Mouse (Mus musculus): ENCODE data around the gene Samd4. TPM values are rescaled to one million over a fixed set of nuclear protein-coding genes. Genes with fewer than 3 reads are reported as not detected.
A peak's percentile ranks its signal among the peaks of the same experiment; 100 is the strongest.

Samd4 gene
- 2.5 and 3.6 TPM in 2 replicates for polyA plus RNA-seq (2016; fragmentation: Nextera tagmentation; extraction: Ambion mirVana)

- 1% methylated on average over 53 of the region's 54 CpGs for WGBS
- Histone ChIP-seq H3K27me3 (ENCODE audit: low read depth, poor library complexity, severe bottlenecking) (no peaks in the 10 kb centered on the region), H3K27ac (peak within 1 kb of the TSS; percentile 89), H3K4me3 (peak within 1 kb of the TSS; percentile 76), H3K36me3 (no peaks in the 10 kb centered on the region), H3K9me3 (replicated peaks) (no peaks in the 10 kb centered on the region), H3K4me1 (peaks cover 51% of the 10 kb centered on the region)
- DNase-seq (ENCODE audit: low spot score) = peak; percentile 89
Measured at GRCm38 (mm10) chr14:46882431-46883067, at the start of gene Samd4. Samd4 (plus strand) TSS chr14:46882854.

DNA sequence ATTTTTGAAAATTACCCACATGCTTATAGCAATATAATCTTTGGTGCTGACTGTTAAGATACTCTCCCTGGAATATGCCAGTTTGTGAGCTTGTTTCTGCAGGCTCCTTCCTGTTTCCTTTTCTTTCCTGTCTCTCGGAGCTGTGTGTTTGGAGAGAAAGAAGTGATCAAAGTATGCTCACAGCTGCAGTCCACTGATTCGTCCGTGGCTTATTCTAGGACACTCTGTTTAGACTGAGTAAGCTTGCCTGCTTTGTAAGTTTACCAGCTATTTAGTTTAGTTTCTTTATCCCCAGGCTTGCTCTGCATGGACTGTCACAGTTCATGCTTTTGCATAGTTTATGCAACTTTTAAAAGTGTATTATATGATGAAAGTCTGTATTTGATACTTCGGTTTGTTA is 43.3 kb upstream of the Samd4 start:
- no peaks in the 10 kb centered on the region for H3K4me1 ChIP-seq
- H3K9me3 ChIP-seq (replicated peaks) = no peaks in the 10 kb centered on the region
- no peak for DNase-seq (ENCODE audit: low spot score)
- no peaks in the 10 kb centered on the region for H3K27me3 ChIP-seq (ENCODE audit: low read depth, poor library complexity, severe bottlenecking)
- no peak overlapping the region for H3K27ac ChIP-seq
- 72% methylated on average over 4 of the region's 4 CpGs for WGBS
- H3K4me3 ChIP-seq = no peak overlapping the region
- peaks cover 41% of the 10 kb centered on the region for H3K36me3 ChIP-seq

- Histone ChIP-seq H3K27ac (no peak overlapping the region), H3K4me3 (no peak overlapping the region), H3K4me1 (no peaks in the 10 kb centered on the region), H3K36me3 (peaks cover 69% of the 10 kb centered on the region), H3K27me3 (ENCODE audit: low read depth, poor library complexity, severe bottlenecking) (no peaks in the 10 kb centered on the region), H3K9me3 (replicated peaks) (no peaks in the 10 kb centered on the region)
- DNase-seq (ENCODE audit: low spot score) = no peak
- 94% methylated on average over 11 of the region's 11 CpGs for WGBS
Measured at GRCm38 (mm10) chr14:46845706-46846105, 36.9 kb upstream of the Samd4 start.

DNA sequence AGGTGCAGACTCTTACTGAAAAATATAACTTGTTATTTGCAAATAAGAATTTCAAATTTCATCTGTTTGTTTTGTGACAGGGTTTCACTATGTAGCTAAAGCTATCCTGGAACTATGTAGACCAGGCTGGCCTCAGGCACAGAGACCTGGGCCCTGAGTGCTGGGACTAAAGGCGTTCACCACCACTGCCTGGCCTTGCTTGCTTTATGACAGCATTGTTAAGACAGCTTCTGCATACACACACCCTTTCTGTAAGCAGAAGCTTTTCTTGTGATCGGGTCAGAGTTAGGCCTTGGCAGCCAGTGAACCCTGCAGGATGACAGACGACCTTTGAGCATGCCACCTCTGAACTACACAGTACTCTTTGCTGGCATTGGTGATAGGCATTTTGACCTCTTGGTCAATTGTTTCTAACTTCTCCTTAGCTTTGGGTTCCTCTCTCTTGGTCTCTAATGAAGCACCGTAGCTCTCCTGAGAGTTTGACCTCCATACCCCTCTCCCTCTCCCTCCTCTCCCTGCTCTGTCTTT is 34.5 kb upstream of the Samd4 start:
- Histone ChIP-seq H3K4me3 (no peak overlapping the region), H3K9me3 (replicated peaks) (no peaks in the 10 kb centered on the region), H3K36me3 (peaks cover 46% of the 10 kb centered on the region), H3K4me1 (no peaks in the 10 kb centered on the region), H3K27ac (no peak overlapping the region), H3K27me3 (ENCODE audit: low read depth, poor library complexity, severe bottlenecking) (no peaks in the 10 kb centered on the region)
- WGBS = 89% methylated on average over 4 of the region's 4 CpGs
- no peak for DNase-seq (ENCODE audit: low spot score)

- no peak for DNase-seq (ENCODE audit: low spot score)
- H3K9me3 ChIP-seq (replicated peaks) = no peaks in the 10 kb centered on the region
- no peaks in the 10 kb centered on the region for H3K27me3 ChIP-seq (ENCODE audit: low read depth, poor library complexity, severe bottlenecking)
- 87% methylated on average over 5 of the region's 5 CpGs for WGBS
- no peak overlapping the region for H3K27ac ChIP-seq
- no peak overlapping the region for H3K4me3 ChIP-seq
- no peaks in the 10 kb centered on the region for H3K4me1 ChIP-seq
- peaks cover 43% of the 10 kb centered on the region for H3K36me3 ChIP-seq
Measured at GRCm38 (mm10) chr14:46848736-46849135, 33.9 kb upstream of the Samd4 start.

- H3K36me3 ChIP-seq = peaks cover 41% of the 10 kb centered on the region
- WGBS = 96% methylated on average over 1 of the region's 1 CpGs
- no peak for DNase-seq (ENCODE audit: low spot score)
- H3K4me3 ChIP-seq = no peak overlapping the region
- H3K27me3 ChIP-seq (ENCODE audit: low read depth, poor library complexity, severe bottlenecking) = no peaks in the 10 kb centered on the region
- H3K4me1 ChIP-seq = no peaks in the 10 kb centered on the region
- no peaks in the 10 kb centered on the region for H3K9me3 ChIP-seq (replicated peaks)
- H3K27ac ChIP-seq = no peak overlapping the region
Measured at GRCm38 (mm10) chr14:46849769-46850168, 32.9 kb upstream of the Samd4 start.

DNA sequence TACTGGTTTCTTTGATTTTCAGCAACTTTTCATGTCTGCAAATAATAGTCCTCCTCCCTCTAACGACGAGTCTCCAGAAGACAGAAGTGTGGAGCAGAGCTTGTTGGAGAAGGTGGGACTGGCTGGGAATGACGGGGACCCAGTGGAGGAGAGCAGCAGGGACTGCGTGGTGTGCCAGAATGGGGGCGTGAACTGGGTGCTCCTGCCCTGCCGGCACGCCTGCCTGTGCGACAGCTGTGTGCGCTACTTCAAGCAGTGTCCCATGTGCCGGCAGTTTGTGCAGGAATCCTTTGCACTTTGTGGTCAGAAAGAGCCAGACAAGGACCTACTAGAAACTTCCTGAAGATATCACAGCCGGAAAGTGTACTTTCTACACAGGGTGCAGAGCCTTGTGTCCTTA is 29.0 kb upstream of the Samd4 start:
- no peak for DNase-seq (ENCODE audit: low spot score)
- 89% methylated on average over 11 of the region's 11 CpGs for WGBS
- H3K4me1 ChIP-seq = no peaks in the 10 kb centered on the region
- no peaks in the 10 kb centered on the region for H3K9me3 ChIP-seq (replicated peaks)
- H3K36me3 ChIP-seq = peaks cover 25% of the 10 kb centered on the region
- H3K27ac ChIP-seq = no peak overlapping the region
- no peaks in the 10 kb centered on the region for H3K27me3 ChIP-seq (ENCODE audit: low read depth, poor library complexity, severe bottlenecking)
- H3K4me3 ChIP-seq = no peak overlapping the region

- DNase-seq (ENCODE audit: low spot score) = no peak
- 92% methylated on average over 5 of the region's 5 CpGs for WGBS
- Histone ChIP-seq H3K27me3 (ENCODE audit: low read depth, poor library complexity, severe bottlenecking) (no peaks in the 10 kb centered on the region), H3K9me3 (replicated peaks) (no peaks in the 10 kb centered on the region), H3K4me3 (no peak overlapping the region), H3K4me1 (no peaks in the 10 kb centered on the region), H3K27ac (no peak overlapping the region), H3K36me3 (0 out of 2 replicates have a peak, but pooled peaks cover 11% of the 10 kb centered on the region)
Measured at GRCm38 (mm10) chr14:46862922-46863321, 19.7 kb upstream of the Samd4 start.

DNA sequence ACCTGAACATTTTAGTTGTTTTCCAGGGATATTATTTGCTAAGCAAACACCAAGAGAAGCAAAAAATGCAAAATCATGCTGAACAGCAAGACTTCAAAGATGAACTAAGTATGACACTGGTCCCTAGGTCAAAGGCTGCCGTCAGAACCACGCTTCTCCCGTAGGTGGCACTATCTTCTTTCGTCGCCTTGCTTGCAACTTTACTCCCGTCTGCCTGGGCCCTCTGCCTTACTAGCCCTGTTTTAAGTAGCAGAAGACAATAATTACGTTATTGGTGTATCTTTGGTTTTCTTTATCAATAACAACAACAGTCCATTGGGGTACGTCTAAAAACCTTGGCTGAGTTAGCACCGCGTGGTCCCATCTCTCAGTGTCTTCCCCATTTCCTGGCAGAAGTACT is 1.7 kb upstream of the Samd4 start:
- Histone ChIP-seq H3K9me3 (replicated peaks) (no peaks in the 10 kb centered on the region), H3K36me3 (no peaks in the 10 kb centered on the region), H3K4me3 (no peak overlapping the region), H3K27ac (no peak overlapping the region), H3K27me3 (ENCODE audit: low read depth, poor library complexity, severe bottlenecking) (no peaks in the 10 kb centered on the region), H3K4me1 (peaks cover 47% of the 10 kb centered on the region)
- peak; percentile 58 for DNase-seq (ENCODE audit: low spot score)
- WGBS = 5% methylated on average over 10 of the region's 10 CpGs

DNA sequence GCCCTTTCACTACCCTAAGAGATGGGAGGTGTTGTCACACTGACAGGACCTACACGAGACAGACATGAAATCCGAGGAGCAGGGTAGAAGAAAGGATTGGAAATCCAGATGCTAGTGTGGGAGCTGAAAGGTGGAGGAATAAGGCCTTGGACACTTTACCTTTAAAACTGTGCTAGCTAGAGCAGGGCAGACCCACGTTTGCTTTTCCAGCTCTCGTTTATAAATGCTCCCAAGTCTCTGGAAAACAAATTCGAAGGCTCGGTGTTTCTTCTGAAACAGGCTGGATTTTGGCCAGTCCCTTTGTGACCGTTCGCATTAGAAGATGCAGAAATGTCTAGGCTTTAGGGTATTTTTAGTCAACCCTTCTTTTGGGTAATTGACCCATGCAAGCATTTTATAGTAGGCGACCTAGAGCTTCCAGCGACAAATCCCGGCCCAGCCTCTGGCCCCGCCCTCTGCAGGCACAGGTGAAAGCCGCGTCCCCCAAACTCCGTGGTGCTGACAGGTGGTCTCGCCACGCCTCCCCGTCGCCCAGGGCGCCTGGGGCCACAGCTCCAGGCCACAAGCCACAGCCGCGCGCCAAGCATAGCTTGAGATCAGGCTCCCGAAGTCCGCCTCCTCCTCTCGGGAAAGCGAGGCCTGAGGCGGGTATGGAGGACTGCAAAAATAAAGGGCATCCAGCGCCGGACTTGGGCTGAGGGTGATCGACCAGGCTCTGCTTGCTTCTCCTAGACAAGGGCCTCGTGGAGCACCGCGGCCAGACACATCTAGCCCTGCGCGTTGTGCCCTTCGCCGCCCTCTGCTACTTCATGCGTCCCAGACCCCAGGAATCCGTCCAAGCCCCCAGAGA is 848 bp upstream of the Samd4 start:
- no peaks in the 10 kb centered on the region for H3K36me3 ChIP-seq
- H3K27me3 ChIP-seq (ENCODE audit: low read depth, poor library complexity, severe bottlenecking) = no peaks in the 10 kb centered on the region
- DNase-seq (ENCODE audit: low spot score) = peak; percentile 72
- H3K9me3 ChIP-seq (replicated peaks) = no peaks in the 10 kb centered on the region
- peak overlapping the region; percentile 89 for H3K27ac ChIP-seq
- H3K4me1 ChIP-seq = peaks cover 51% of the 10 kb centered on the region
- peak overlapping the region; percentile 76 for H3K4me3 ChIP-seq
- WGBS = 4% methylated on average over 40 of the region's 40 CpGs

DNA sequence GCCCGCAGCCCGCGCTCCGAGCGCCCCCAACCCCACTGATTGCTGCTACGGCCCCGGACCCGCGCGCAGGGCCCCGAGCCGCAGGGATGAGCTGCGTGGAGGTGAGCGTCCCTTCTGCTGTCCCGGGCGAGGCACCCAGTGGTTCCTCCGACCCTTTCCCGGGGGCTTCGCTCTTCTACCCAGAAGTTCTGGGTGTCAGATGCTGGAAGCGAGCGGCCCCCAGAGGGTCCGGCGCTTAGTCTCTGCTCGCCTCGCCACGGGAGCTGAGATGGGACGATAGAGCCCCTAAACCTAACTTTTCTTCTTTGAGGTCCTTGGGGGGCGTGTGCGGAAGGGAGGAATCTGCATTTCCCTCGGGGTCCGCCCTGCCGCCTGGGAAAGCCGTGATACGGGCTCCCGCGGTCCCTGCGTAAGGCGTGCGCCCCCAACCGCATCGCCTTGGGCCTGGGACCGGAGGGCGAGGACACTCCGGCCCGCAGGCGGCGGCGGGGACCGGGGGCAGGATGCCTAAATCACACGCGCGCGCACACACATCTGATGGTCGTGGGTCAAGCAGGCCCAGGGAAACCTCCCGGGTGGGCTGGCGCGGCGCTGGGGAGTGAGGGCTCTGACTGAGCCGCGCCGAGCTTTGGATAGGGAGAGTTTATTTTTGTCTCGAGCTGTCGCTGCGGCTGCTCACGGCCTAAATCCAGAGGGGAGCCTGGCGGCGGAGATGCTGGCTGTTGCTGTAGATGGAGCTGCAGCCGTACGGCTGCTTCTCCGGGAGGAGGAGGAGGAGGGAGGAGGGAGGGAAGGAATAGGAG is 615 bp downstream of the Samd4 start:
- WGBS = under 1% methylated on average over 69 of the region's 70 CpGs
- Histone ChIP-seq H3K27ac (peak overlapping the region; percentile 89), H3K27me3 (ENCODE audit: low read depth, poor library complexity, severe bottlenecking) (no peaks in the 10 kb centered on the region), H3K36me3 (no peaks in the 10 kb centered on the region), H3K4me3 (peak overlapping the region; percentile 76), H3K9me3 (replicated peaks) (no peaks in the 10 kb centered on the region), H3K4me1 (peaks cover 51% of the 10 kb centered on the region)
- DNase-seq (ENCODE audit: low spot score) = peak; percentile 78

GRCm38 (mm10) chr14:46883871-46884441 is 1.3 kb downstream of the Samd4 start:
- Histone ChIP-seq H3K9me3 (replicated peaks) (no peaks in the 10 kb centered on the region), H3K36me3 (no peaks in the 10 kb centered on the region), H3K4me1 (peaks cover 51% of the 10 kb centered on the region), H3K27me3 (ENCODE audit: low read depth, poor library complexity, severe bottlenecking) (no peaks in the 10 kb centered on the region), H3K4me3 (peak overlapping the region; percentile 76), H3K27ac (peak overlapping the region; percentile 89)
- DNase-seq (ENCODE audit: low spot score) = peak; percentile 74
- under 1% methylated on average over 29 of the region's 29 CpGs for WGBS

Measured in limb, embryonic 10.5 days (tissue).